Mouse (Mus musculus) right cerebral cortex, postnatal 4 days (tissue): ENCODE measurements around the gene Nid2.
A peak's percentile ranks its signal among the peaks of the same experiment; 100 is the strongest.

Experiments used
- DNase-seq: peaks from one replicate; pipeline ENCODE4 v3.0.0-alpha.2; 2022

Nid2 gene

GRCm38 (mm10) chr14:19788443-19788842 lies 37.4 kb downstream of the Nid2 start:
- no peak for DNase-seq

- DNase-seq = no peak
These were observed 43.8 kb downstream of the Nid2 start for GRCm38 (mm10) chr14:19794881-19795280.

- no peak for DNase-seq
These were observed 45.7 kb downstream of the Nid2 start for GRCm38 (mm10) chr14:19796541-19797304.

GRCm38 (mm10) chr14:19800485-19800884 lies 49.4 kb downstream of the Nid2 start:
- DNase-seq = no peak

- DNase-seq = no peak
These were observed 50.6 kb downstream of the Nid2 start for GRCm38 (mm10) chr14:19801474-19802215.

GRCm38 (mm10) chr14:19803222-19803621 lies 52.2 kb downstream of the Nid2 start:
- no peak for DNase-seq

- DNase-seq = no peak
These were observed 52.6 kb downstream of the Nid2 start for GRCm38 (mm10) chr14:19803623-19804022.

- DNase-seq = no peak
These were observed 56.3 kb downstream of the Nid2 start for GRCm38 (mm10) chr14:19807339-19807738.

GRCm38 (mm10) chr14:19807858-19808257 lies 56.8 kb downstream of the Nid2 start:
- no peak for DNase-seq

GRCm38 (mm10) chr14:19809934-19810333 lies 58.9 kb downstream of the Nid2 start:
- no peak for DNase-seq

GRCm38 (mm10) chr14:19813061-19813460 lies 62.0 kb downstream of the Nid2 start:
- no peak for DNase-seq

- peak; percentile 92 for DNase-seq
These were observed 66.9 kb downstream of the Nid2 start for GRCm38 (mm10) chr14:19817949-19818348.

GRCm38 (mm10) chr14:19821686-19822085 lies 70.6 kb downstream of the Nid2 start:
- DNase-seq = no peak

- DNase-seq = peak; percentile 92
These were observed 72.5 kb downstream of the Nid2 start, which contains the start of gene Rtraf for GRCm38 (mm10) chr14:19823321-19824142. Gene Rtraf, minus strand, starts transcription at chr14:19823824.

- no peak for DNase-seq
These were observed 74.4 kb downstream of the Nid2 start for GRCm38 (mm10) chr14:19825481-19825880.

- DNase-seq = no peak
These were observed 85.2 kb downstream of the Nid2 start for GRCm38 (mm10) chr14:19836289-19836688.

GRCm38 (mm10) chr14:19839600-19840332 lies 88.7 kb downstream of the Nid2 start:
- DNase-seq = peak; percentile 77

- DNase-seq = no peak
These were observed 102.4 kb downstream of the Nid2 start for GRCm38 (mm10) chr14:19853471-19853870.

GRCm38 (mm10) chr14:19858279-19858678 lies 107.2 kb downstream of the Nid2 start:
- no peak for DNase-seq

- no peak for DNase-seq
These were observed 108.0 kb downstream of the Nid2 start for GRCm38 (mm10) chr14:19858808-19859776.

GRCm38 (mm10) chr14:19860281-19860680 lies 109.2 kb downstream of the Nid2 start:
- DNase-seq = no peak
